8 mouse cellular contexts compared by ENCODE assay signal in the genomic region with DNA sequence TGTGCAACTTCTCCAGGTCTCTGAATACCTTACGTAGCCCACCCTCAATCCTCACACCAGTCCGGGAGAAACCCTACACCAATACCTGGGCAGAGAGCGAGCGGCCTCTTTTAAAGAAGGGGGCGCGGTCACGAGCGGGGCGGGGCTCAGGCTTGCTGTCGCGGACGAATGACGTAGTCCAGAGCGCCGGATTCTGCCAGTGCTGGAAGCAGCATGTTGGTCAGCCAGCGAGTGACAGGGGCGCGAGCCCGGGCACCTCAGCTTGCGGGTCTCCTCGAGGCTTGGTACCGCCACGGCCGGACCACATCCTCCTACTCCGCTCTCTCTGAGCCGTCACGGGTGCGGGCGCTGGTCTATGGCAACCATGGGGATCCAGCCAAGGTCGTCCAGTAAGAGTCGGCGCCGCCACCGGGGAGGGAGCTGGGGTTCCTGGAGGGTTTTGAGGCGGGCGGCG. TPM values are rescaled to one million over a fixed set of nuclear protein-coding genes. Genes with fewer than 3 reads are reported as not detected.
DNase-seq lines count a peak whose midpoint lies in the region; ATAC-seq and TF ChIP-seq lines count a peak whose summit lies in the region.

A gene (plus strand): TSS at position 181 of the 454 bp plus-strand sequence.

- WGBS in bone marrow, adult 2 months = under 1% methylated on average over 37 of the region's 37 CpGs
- WGBS in embryonic facial prominence, embryonic 15.5 days = under 1% methylated on average over 37 of the region's 37 CpGs
- WGBS in kidney, embryonic 14.5 days = under 1% methylated on average over 36 of the region's 37 CpGs
- WGBS in limb, embryonic 15.5 days = under 1% methylated on average over 37 of the region's 37 CpGs

- ATAC-seq in embryonic facial prominence, embryonic 15.5 days (ENCODE audit: insufficient number of reproducible peaks, low FRiP score, low TSS enrichment, low read depth) = peak; percentile 77
- peak; percentile 86 for ATAC-seq in kidney, embryonic 14.5 days (ENCODE audit: low FRiP score, low TSS enrichment)
- peak; percentile 70; the same call in 1 of the 2 replicates for ATAC-seq in limb, embryonic 15.5 days (ENCODE audit: insufficient number of reproducible peaks, low FRiP score, low TSS enrichment, low read depth)

- H3K9me3 ChIP-seq in embryonic facial prominence, embryonic 15.5 days (replicated peaks) = no peaks in the 10 kb centered on the region
- H3K9me3 ChIP-seq in kidney, embryonic 14.5 days (ENCODE audit: control insufficient read depth, low read length) = no peaks in the 10 kb centered on the region
- no peaks in the 10 kb centered on the region for H3K9me3 ChIP-seq in limb, embryonic 15.5 days

- TF ChIP-seq POLR2A in bone marrow, adult 2 months (IDR thresholded peaks at IDR 0.05; ENCODE audit: borderline replicate concordance, control insufficient read depth, low read depth, low read length) = peak; percentile 59; the same call in 1 of the 2 replicates

- H3K9ac ChIP-seq in embryonic facial prominence, embryonic 15.5 days = peak within 1 kb of the TSS; percentile 70
- H3K9ac ChIP-seq in kidney, embryonic 14.5 days (ENCODE audit: low read depth, low read length) = peak within 1 kb of the TSS; percentile 78
- peak within 1 kb of the TSS; percentile 85 for H3K9ac ChIP-seq in limb, embryonic 15.5 days

- peak within 1 kb of the TSS; percentile 99 for H3K4me3 ChIP-seq in bone marrow, adult 2 months (replicated peaks; ENCODE audit: control insufficient read depth, low read depth, low read length)
- H3K4me3 ChIP-seq in embryonic facial prominence, embryonic 15.5 days (replicated peaks) = peak within 1 kb of the TSS; percentile 96
- H3K4me3 ChIP-seq in kidney, embryonic 14.5 days (ENCODE audit: low read length) = peak within 1 kb of the TSS; percentile 90
- peak within 1 kb of the TSS; percentile 90 for H3K4me3 ChIP-seq in limb, embryonic 15.5 days

- DNase-seq in 416B (ENCODE audit: low read depth) = peak; percentile 90
- peak; percentile 84 to 92 for DNase-seq in heart, adult 9 months (ENCODE audit: low spot score in 2 of 2)
- peak; percentile 71 to 90 for DNase-seq in monocyte, adult 2 months (ENCODE audit: low read depth in 1 of 2, low spot score in 2 of 2)
- peak; percentile 85 to 89 for DNase-seq in spleen, postnatal 36 days (ENCODE audit: low spot score in 2 of 2)

- no peak for TF ChIP-seq CTCF in bone marrow, adult 2 months (IDR thresholded peaks at IDR 0.05; ENCODE audit: control insufficient read depth, insufficient read depth, low read length)

- peaks cover under 1% of the 10 kb centered on the region for H3K4me1 ChIP-seq in bone marrow, adult 2 months (ENCODE audit: control insufficient read depth, insufficient read depth, low read length)
- peaks cover 21% of the 10 kb centered on the region for H3K4me1 ChIP-seq in embryonic facial prominence, embryonic 15.5 days
- peaks cover 5% of the 10 kb centered on the region; the same call in 1 of the 2 replicates for H3K4me1 ChIP-seq in kidney, embryonic 14.5 days (ENCODE audit: control insufficient read depth, insufficient read depth, low read length)
- peaks cover 20% of the 10 kb centered on the region for H3K4me1 ChIP-seq in limb, embryonic 15.5 days

- H3K27me3 ChIP-seq in embryonic facial prominence, embryonic 15.5 days = peaks cover 5% of the 10 kb centered on the region; the same call in 1 of the 2 replicates
- H3K27me3 ChIP-seq in kidney, embryonic 14.5 days (ENCODE audit: control insufficient read depth, insufficient read depth, low read length) = no peaks in the 10 kb centered on the region
- peaks cover 21% of the 10 kb centered on the region for H3K27me3 ChIP-seq in limb, embryonic 15.5 days

- H3K4me2 ChIP-seq in embryonic facial prominence, embryonic 15.5 days (replicated peaks) = peak within 1 kb of the TSS; percentile 81
- peak within 1 kb of the TSS; percentile 81 for H3K4me2 ChIP-seq in kidney, embryonic 14.5 days (replicated peaks; ENCODE audit: low read depth, low read length)
- peak within 1 kb of the TSS; percentile 81 for H3K4me2 ChIP-seq in limb, embryonic 15.5 days

- peak within 1 kb of the TSS; percentile 14; the same call in 1 of the 2 replicates for H3K27ac ChIP-seq in bone marrow, adult 2 months (ENCODE audit: control insufficient read depth, insufficient read depth, low read depth, low read length, poor library complexity)
- no peak within 1 kb of the TSS for H3K27ac ChIP-seq in embryonic facial prominence, embryonic 15.5 days (replicated peaks)
- H3K27ac ChIP-seq in kidney, embryonic 14.5 days (ENCODE audit: low read depth, low read length) = no peak within 1 kb of the TSS
- H3K27ac ChIP-seq in limb, embryonic 15.5 days = no peak within 1 kb of the TSS

- no peaks in the 10 kb centered on the region for H3K36me3 ChIP-seq in embryonic facial prominence, embryonic 15.5 days
- no peaks in the 10 kb centered on the region for H3K36me3 ChIP-seq in kidney, embryonic 14.5 days (ENCODE audit: control insufficient read depth, insufficient read depth, low read length)
- H3K36me3 ChIP-seq in limb, embryonic 15.5 days = no peaks in the 10 kb centered on the region

RNA-seq across cellular contexts. Expression of the gene that starts here (rescaled TPM):
- polyA plus RNA-seq in bone marrow, adult 2 months (2011; ENCODE audit: insufficient read depth, insufficient read length, low replicate concordance, missing spikeins) = 17.6 and 25.8 TPM in 2 replicates
- 41.9 and 49.7 TPM in 2 replicates for polyA plus RNA-seq in embryonic facial prominence, embryonic 15.5 days (2015; fragmentation: Nextera tagmentation; extraction: Ambion mirVana)
- 40.9 and 46.6 TPM in 2 replicates for polyA plus RNA-seq in kidney, embryonic 14.5 days (2014; fragmentation: Nextera tagmentation; extraction: Ambion mirVana)
- polyA plus RNA-seq in limb, embryonic 15.5 days (2015; fragmentation: Nextera tagmentation; extraction: Ambion mirVana) = 44.6 and 48.3 TPM in 2 replicates
